Mouse (Mus musculus): ENCODE data around the gene Dcaf15. TPM values are rescaled to one million over a fixed set of nuclear protein-coding genes. Genes with fewer than 3 reads are reported as not detected.

Gene Dcaf15
- polyA plus RNA-seq, 1 experiment from 2014 or later = 19.0 TPM

MicroRNA genes within 50 kb of the gene (microRNA counts, 519-probe panel; counts per million panel counts)
- microRNA mmu-miR-709 = 3,772 counts per million, percentile 35 among the panel's probes with 10 or more counts

Small RNAs within 50 kb of the gene (microRNA-seq; reads per million reads assigned to microRNA genes)
- gene Mir709 = not detected

Other genes starting within 250 kb of the Dcaf15 start
- gene Adgrl1, start 204.7 kb downstream of the Dcaf15 start, polyA plus RNA-seq (2014; fragmentation: Nextera tagmentation; extraction: Ambion mirVana) = 60.8 and 75.0 TPM in 2 replicates
- gene Gm10644, start 149.6 kb downstream of the Dcaf15 start, polyA plus RNA-seq (2014; fragmentation: Nextera tagmentation; extraction: Ambion mirVana) = 0.82 and 1.1 TPM in 2 replicates
- gene Asf1b, start 149.3 kb downstream of the Dcaf15 start, polyA plus RNA-seq (2014; fragmentation: Nextera tagmentation; extraction: Ambion mirVana) = 5.1 and 7.6 TPM in 2 replicates
- gene Prkaca, start 131.8 kb downstream of the Dcaf15 start, polyA plus RNA-seq (2014; fragmentation: Nextera tagmentation; extraction: Ambion mirVana) = 175 and 181 TPM in 2 replicates
- gene Samd1, start 107.1 kb downstream of the Dcaf15 start, polyA plus RNA-seq (2014; fragmentation: Nextera tagmentation; extraction: Ambion mirVana) = 13.6 and 14.8 TPM in 2 replicates
- 0.86 and 0.95 TPM in 2 replicates for gene 1700067K01Rik, start 103.3 kb downstream of the Dcaf15 start, polyA plus RNA-seq (2014; fragmentation: Nextera tagmentation; extraction: Ambion mirVana)
- gene 2210011C24Rik, start 92.6 kb downstream of the Dcaf15 start, polyA plus RNA-seq (2014; fragmentation: Nextera tagmentation; extraction: Ambion mirVana) = 1.9 TPM in 1 of 2 replicates, not detected in the other
- 5.1 and 5.2 TPM in 2 replicates for gene Palm3, start 83.3 kb downstream of the Dcaf15 start, polyA plus RNA-seq (2014; fragmentation: Nextera tagmentation; extraction: Ambion mirVana)
- gene Il27ra, start 62.2 kb downstream of the Dcaf15 start, polyA plus RNA-seq (2014; fragmentation: Nextera tagmentation; extraction: Ambion mirVana) = 0.43 and 0.45 TPM in 2 replicates
- 0.82 and 0.91 TPM in 2 replicates for gene Rln3, start 59.8 kb downstream of the Dcaf15 start, polyA plus RNA-seq (2014; fragmentation: Nextera tagmentation; extraction: Ambion mirVana)
- 1.8 and 2.2 TPM in 2 replicates for gene Gm10643, start 39.6 kb downstream of the Dcaf15 start, polyA plus RNA-seq (2014; fragmentation: Nextera tagmentation; extraction: Ambion mirVana)
- gene Rfx1, start 37.9 kb downstream of the Dcaf15 start, polyA plus RNA-seq (2014; fragmentation: Nextera tagmentation; extraction: Ambion mirVana) = 10.1 and 12.8 TPM in 2 replicates
- gene Podnl1, start 21.2 kb upstream of the Dcaf15 start, polyA plus RNA-seq (2014; fragmentation: Nextera tagmentation; extraction: Ambion mirVana) = 0.43 and 0.50 TPM in 2 replicates
- gene Cc2d1a, start 43.2 kb upstream of the Dcaf15 start, polyA plus RNA-seq (2014; fragmentation: Nextera tagmentation; extraction: Ambion mirVana) = 26.8 and 30.7 TPM in 2 replicates
- gene 4930432K21Rik, start 43.3 kb upstream of the Dcaf15 start, polyA plus RNA-seq (2014; fragmentation: Nextera tagmentation; extraction: Ambion mirVana) = 1.3 and 1.6 TPM in 2 replicates
- gene Nanos3, start 80.4 kb upstream of the Dcaf15 start, polyA plus RNA-seq (2014; fragmentation: Nextera tagmentation; extraction: Ambion mirVana) = 12.4 and 12.5 TPM in 2 replicates
- gene Zswim4, start 132.3 kb upstream of the Dcaf15 start, polyA plus RNA-seq (2014; fragmentation: Nextera tagmentation; extraction: Ambion mirVana) = 12.9 and 20.5 TPM in 2 replicates
- gene D8Ertd738e, start 145.0 kb upstream of the Dcaf15 start, polyA plus RNA-seq (2014; fragmentation: Nextera tagmentation; extraction: Ambion mirVana) = 265 and 294 TPM in 2 replicates
- 51.3 and 51.7 TPM in 2 replicates for gene Mri1, start 152.6 kb upstream of the Dcaf15 start, polyA plus RNA-seq (2014; fragmentation: Nextera tagmentation; extraction: Ambion mirVana)
- 22.5 and 28.8 TPM in 2 replicates for gene Ccdc130, start 165.6 kb upstream of the Dcaf15 start, polyA plus RNA-seq (2014; fragmentation: Nextera tagmentation; extraction: Ambion mirVana)